Mouse (Mus musculus): ENCODE measurements around the gene Il13ra1.

Il13ra1 gene

GRCm38 (mm10) chrX:36195736-36196525 lies 84.0 kb downstream of the Il13ra1 start, which contains the start of gene Zcchc12:
Gene Zcchc12, plus strand, starts transcription at chrX:36195904.
- no peak for DNase-seq (ENCODE audit: low read depth)

DNA sequence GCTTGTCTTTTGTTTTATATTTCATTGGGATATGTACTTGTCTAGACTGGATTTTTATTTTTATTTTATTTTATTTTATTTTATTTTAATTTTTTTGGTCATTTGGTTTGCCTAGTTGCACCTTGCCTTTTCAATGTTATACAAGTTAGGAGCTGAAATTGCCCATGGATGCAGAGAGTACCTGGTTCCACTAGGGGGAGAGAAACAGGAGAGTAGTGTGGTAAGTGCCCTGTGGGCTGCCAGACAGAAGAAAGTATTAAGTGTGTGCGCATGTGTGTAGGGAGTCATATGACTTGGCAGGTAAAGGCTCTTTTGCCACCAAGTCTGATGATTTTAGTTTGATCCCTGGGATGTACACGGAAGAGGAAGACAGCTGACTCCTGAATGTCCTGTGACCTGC lies 97.6 kb downstream of the Il13ra1 start:
- DNase-seq (ENCODE audit: low read depth): no peak

- no peak for DNase-seq (ENCODE audit: low read depth)
Observed at GRCm38 (mm10) chrX:36211216-36211615, 99.3 kb downstream of the Il13ra1 start.
